Mouse (Mus musculus) left cerebral cortex, adult 18-20 months (tissue): ENCODE results near the gene Paqr4. TPM values are rescaled to one million over a fixed set of nuclear protein-coding genes. Genes with fewer than 3 reads are reported as not detected.
"Not testable (repeated sequence)": the region's sequence is repeated elsewhere in the genome, so short reads cannot be mapped to it uniquely, and the experiment has no call there.

Experiments
- DNase-seq, 2 experiments: peaks; one replicate each; pipeline ENCODE4 v3.0.0; 2021 to 2022; ENCODE audit warnings: low spot score in 2 of 2, mixed read lengths in 1 of 2
- long read RNA-seq, 2 experiments: library from polyadenylated mRNA; stranded (forward); transcript quantifications; one replicate each; pipeline ENCODE4 v2.0.0; 2021
- total RNA-seq, 2 experiments: library from RNA; stranded (reverse); gene quantifications; 2 replicates each; pipeline ENCODE4 v1.2.3; 2021

The Paqr4 gene
- total RNA-seq = 10 to 100 TPM; 54.6 to 63.9 TPM
- long read RNA-seq, experiment 1, transcript Paqr4-201 (3 exons, 2,575 nt) = major isoform, 117 of 137 reads
- long read RNA-seq, experiment 1, partial matches to known transcripts = 3 of 137 reads
- long read RNA-seq, experiment 1, other reads (novel, unspliced or antisense) = 17 of 137 reads
- long read RNA-seq, experiment 2, transcript Paqr4-201 (3 exons, 2,575 nt) = major isoform, 83 of 101 reads
- long read RNA-seq, experiment 2, partial matches to known transcripts = 3 of 101 reads
- long read RNA-seq, experiment 2, other reads (novel, unspliced or antisense) = 15 of 101 reads

DNA sequence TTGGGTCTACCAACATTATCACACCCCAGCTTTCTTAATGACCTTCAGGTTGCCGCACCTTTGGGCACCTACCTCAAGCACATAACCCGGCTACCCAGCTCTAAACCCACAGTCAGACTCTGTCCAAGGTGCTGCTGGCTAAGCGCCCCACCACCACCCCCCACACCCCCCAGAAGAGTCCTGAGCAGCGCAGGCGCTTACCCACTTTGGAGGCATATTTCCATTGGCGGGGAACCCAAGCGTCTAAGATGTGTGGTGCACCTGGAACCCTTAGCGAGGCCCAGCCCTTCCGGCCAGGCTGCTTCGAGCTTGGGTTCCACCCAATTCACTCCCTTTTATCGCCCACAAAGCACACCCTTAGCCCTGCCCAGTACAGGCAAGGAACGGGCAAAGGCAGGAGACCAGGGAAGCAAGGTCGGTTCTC lies at the start of gene Paqr4:
Paqr4 (minus strand) TSS at position 270 of the 424 bp plus-strand sequence.
- no peak for DNase-seq

DNA sequence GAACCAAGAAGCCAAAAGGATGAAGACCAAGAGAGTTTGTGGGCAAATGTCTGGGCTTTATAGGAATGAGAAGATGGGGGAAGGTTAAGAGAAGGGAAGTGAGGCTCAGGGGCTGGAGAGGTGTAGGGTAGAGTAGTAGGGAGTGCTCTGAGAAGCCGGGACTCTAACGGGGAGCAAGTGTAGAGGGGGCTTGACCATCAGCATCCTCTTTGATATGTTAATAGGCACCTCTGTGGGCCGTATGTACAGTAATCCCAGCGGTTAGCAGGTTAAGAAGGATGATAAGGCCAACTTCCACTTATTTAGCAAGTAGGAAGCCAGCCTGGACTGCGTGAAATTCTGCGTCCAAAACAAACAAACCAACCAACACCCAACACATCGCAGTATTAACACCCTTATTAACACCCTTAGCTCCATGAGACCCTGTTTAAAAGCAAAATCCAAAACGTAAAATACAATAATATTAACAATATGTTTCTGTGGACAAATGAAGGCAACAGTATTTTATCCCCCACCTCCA lies 49.1 kb upstream of the Paqr4 start:
- DNase-seq = no peak

DNA sequence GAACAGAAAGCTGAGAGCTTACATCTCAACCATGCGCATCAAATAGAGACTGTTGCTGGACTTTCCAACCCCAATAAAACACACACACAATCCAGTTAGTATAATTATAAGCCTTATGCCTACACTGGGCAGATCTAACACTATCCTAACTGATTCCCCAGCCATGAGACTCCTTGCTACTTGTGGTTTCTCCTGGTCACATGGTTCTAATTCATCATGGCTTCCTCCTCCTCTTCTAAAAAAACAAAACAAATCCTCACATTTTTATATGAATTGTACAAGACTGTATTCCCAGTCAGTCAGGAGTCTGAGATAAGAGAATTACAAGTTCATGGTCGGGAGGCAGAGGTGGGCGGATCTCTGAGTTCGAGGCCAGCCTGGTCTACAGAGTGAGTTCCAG lies 48.3 kb upstream of the Paqr4 start:
- DNase-seq = no peak

DNA sequence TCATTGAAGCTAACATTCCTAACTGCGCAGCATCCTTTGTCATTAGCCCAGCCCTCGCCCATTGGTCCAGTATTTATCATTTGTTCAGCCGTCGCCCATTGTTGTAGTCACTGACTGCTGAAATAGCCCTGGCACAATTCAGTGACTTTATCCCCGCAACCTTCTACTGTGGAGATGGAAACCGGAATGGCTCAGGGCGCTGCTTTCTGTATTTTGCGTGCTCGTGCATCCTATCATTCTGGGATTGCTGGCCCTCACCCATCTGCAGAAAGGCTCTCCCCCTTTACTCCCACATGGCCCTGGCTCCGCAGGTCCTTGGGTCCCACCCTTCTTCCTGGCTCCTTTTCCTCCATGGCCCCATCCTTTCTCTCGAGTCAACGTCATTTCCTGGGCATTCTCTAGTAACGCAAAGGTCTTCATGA lies 45.9 kb upstream of the Paqr4 start:
- peak; percentile 18 to 28 for DNase-seq

DNA sequence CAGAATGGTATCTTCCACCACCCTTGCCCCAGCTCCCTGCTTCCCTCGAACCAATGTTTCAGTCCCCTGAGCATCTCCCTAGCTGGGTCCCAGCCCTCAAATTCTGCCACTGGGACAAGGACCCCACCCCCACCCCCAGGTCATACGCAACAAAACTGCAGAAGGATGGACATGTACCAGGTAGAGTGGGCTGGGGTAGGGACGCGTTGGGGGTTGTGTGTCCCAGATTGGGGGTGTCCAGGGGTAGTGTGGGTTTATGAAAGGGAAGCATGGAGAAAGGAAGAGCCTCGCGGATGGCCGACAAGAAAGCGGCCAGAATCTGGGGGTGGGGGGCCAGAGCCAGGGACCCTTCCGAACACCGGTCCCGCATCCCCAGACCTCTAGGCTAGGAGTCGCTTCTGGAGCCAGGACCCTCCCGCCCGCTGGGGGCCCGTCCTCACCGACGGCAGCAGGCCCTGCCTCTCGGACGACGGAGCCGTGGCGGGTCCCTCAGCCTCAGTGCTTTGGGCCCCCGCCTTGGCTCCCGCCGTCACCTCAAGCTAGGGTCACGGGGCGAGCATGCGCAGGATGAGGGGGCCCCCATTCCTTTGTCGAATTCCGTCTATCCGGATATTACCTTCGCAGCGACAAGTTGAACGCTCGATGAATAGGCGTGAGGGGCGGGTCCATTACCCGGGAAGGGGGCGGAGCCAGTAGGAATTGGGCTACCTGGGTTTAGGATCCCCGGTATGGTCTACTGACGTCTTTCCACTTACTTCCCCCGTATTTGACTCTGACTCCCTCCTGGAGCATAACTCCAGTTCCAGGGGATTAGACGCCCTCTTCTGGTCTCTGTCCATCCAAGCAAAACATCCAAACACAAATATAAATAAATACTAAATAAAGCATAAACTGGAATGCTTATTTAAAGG lies 45.1 kb upstream of the Paqr4 start, which contains the start of gene Flywch2:
Flywch2 (minus strand) TSS at position 521 of the 911 bp plus-strand sequence.
- DNase-seq = peak; percentile 78 to 82

DNA sequence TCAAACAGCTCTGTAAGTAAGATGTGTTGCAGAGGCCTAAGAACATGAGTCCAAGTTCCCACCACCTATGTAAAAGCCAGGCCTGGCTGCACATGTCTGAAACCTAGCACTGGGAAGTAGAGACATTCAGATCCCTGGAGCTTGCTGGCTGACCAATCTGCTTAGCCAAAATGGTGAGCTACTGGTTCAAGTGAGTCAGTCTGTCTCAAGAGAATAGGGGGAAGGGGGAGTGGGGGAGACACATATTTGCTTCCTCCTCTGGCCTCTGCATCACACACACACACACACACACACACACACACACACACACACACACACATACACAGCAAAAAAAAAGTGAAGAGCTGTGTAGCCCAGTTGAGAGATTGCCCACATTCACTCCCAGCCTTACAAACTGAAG lies 42.7 kb upstream of the Paqr4 start:
- no peak for DNase-seq

DNA sequence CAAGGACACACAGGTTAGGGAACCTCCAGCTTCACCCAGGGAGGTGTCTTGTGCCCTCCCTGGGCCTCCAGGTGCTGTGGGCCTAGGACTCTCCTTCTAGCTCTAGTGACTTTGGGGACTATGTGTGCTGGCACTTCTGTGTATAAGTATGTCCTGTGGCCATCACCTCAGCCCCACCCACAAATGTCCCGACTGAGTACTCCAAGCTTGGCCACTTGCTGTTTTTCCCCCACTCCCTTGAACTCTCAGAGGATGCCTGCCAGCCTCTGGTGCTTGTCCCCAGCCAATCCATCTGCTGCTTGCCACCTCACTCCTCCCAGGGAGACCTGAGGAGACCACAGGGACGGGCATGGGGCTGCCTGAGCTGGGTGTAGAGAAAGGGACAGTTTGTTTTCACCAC lies 37.8 kb upstream of the Paqr4 start:
- no peak for DNase-seq

DNA sequence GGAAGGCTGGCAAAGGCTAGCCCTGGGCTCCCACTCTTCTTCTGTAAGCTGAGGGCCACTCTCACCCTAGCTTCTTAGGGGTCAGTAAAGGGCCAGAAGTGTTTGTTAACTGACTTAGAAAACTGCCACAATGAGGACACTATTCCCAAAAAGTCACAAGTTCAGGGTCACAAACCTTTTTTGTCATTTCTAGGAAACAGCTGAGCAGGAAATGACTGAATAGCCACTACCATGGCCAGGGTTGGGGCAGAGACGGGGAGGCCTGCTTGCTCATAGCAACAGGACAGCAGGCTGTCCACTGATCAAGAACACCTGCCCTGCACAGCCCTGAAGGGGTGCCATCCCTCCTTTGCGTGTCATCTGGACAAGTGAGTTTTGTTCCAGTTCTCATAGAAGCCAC lies 36.5 kb upstream of the Paqr4 start:
- DNase-seq = no peak

DNA sequence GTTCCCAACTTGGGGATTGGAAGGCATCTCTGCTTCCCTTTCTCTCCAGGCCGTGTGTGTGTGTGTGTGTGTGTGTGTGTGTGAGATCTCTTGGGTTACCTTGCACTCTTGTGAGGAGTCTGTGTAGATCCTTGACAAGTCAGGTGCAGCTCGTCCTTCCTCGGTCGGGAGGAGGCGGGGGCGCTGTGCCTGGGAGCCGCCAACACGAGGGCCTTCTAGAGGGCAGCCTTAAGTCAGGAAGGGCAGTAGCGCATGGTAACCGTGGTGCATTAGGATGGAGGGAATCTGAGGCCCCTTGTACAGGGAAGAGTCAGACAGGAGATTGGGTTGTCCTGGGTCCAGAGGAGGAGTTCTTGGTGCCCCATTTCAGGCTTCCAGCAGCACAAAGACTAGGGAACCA lies 35.5 kb upstream of the Paqr4 start:
- no peak for DNase-seq

DNA sequence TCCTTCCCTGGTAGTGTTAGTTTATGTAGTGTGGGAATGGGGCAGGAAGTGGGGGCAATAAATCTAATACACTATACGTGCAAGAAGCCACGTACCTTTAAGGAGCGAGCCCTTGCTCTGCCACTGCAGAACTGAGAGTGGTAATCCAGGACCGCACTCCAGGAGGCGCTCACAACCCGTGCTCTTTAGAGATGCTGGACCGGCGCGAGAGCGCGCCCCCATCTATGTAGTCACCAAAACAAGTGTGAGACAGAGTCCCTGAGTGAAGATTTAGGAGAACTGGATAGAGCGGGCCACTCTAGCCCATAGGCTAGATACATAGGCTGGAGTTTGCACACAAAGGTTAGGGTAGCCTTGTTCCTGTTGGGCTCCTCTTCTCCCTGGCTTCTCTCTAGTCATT lies 33.4 kb upstream of the Paqr4 start:
- DNase-seq = peak; percentile 83 to 84

DNA sequence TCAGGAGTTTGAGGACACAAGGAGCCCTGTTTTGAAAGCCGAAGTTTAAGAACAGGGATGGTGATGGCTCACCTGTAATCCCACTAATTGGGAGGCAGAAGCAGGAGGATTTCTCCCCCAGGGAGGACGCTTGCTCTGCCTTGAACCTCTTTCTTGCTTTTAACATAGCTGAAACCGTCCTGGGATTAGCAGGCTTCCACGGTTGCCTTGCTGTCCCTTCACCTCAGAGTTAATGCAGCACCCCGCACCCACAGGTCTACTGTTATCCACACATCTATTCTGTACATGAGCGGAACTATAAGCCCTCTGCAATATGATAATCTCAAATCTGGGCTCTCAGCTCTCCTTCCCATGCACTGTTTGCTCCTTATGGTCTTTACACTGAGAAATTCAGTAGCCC lies 33.0 kb upstream of the Paqr4 start:
- no peak for DNase-seq

DNA sequence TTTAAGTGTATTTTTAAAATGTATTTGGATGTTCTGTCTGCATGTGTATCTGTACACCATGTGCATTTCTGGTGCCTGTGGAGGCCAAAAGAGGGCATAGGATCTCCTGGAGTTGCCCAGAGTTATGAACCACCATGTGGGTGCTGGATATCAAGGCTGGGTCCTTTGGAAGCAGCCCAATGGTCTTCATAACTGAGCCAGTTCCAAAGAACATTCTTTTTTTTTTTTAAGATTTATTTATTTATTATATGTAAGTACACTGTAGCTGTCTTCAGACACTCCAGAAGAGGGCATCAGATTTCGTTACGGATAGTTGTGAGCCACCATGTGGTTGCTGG lies 31.5 kb upstream of the Paqr4 start:
- DNase-seq = not testable (repeated sequence)

DNA sequence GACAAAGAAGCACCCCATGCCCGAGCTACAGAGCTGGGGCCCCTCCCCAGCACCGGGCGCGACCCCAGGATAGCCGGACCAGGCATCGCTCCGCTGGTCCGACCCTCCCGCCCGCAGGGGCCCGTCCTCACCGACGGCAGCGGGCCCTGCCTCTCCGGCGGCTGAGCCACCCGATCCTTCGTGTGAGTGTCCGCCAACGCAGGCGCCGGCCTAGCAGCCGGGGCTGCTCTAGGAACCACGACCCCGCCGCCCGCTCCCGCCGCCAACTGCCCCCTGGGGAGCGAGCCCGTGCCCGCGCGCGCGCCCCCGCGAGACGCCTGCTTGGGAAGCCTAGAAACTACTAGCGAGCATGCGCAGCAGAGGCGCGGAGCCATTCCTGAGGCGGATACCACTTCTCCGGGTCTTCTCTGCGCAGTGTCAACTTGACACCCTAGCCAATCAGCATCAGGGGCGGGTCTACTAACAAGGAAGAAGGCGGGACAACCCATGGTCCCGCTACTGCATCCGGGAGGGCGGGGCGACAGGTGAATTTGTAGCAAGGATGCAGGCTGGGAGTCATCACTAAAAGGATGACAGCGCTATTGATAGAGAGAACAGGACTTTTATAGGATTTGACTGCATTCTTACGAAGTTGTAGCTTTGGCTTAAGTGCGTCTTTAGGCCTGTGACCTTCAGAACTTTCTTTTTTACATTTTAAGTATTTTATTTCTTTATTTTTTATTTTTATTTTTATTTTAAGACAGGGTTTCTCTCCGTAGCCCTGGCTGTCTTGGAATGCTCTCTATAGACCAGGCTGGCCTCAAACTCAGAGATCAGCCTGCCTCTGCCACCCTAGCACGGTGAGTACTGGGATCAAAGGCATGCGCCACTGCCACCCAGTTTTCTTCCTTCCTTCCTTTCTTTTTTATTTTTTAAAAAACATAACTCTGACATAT lies 30.9 kb upstream of the Paqr4 start, which contains the start of gene Flywch1:
Flywch1 (minus strand) TSS at position 319 of the 935 bp plus-strand sequence.
- DNase-seq = peak; percentile 98 to 99

DNA sequence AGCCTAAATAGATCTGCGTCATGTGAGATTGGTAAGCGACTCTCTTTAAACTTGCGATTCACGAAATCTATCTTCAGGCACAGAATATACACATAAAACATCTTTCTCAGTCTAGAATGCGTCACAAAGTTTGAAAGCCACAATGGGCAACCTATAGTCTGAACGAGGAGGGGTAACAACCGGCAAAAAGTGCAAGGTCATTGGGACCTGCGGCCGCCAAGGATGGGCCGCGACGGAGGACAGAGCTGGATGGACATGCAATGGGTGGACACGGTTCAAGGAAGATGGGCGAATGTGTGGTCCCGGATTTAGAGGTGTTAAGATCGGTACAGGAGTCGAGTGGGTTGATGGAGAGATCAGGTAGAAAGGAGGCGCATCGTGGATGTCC lies 30.2 kb upstream of the Paqr4 start:
- DNase-seq = peak in 1 of 2 experiments; percentile 43

DNA sequence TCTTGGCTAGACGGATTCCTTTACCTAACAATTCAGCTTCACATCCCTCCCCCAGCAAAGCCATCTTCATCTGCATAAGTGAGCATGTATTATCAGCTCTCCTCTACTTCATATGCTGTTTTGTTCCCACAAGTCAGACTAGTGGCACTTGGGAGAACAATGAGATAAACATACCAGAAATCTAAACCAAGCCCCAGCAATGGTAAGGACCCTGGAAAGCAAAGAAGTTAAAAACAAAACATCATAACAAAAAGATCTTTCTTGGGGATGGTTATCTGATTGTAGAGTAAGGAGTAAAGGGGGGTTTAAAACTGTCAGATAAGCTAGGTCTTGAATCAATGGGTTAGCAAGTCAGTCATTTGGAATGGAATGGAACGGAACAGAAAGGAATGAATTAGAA lies 29.8 kb upstream of the Paqr4 start:
- DNase-seq = no peak

DNA sequence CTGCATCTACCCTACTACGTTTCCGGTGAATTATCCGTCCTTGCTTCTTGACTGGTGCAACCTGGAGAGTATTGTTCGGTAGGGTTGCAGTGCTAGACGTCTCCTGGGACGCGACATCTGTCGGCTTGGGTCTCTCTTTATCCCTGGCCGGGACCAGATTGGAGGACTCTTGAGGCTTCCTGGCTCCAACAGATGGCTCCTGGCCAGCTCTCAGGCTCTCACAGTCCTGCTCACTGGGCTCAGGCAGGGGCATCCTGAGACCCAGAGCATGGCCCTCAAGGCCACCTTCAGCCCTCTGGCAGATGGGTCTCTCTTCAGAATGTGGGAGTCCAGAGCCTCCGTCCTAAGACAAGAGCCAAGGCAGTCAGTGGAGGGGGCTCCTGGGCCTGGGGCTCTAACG lies 22.3 kb upstream of the Paqr4 start:
- no peak for DNase-seq

DNA sequence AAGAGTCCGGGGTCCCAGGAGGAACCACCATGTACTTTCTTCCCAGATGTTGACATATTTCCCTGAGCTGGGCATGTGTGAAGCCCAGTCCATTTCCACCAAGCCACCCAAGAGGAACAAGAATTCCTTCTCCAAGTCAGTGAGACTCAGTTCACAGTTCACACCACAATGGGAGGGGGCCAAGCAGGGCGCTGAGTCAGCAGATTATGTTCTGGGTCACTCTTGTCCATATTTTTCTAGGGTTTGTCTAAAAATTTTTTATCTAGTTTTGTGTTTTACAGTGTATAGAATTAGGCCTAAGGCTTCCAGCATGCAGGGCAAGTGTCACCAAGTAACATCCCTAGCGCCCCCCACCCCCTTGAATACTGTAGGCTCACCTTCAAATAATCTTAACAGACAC lies 20.5 kb upstream of the Paqr4 start:
- no peak for DNase-seq

DNA sequence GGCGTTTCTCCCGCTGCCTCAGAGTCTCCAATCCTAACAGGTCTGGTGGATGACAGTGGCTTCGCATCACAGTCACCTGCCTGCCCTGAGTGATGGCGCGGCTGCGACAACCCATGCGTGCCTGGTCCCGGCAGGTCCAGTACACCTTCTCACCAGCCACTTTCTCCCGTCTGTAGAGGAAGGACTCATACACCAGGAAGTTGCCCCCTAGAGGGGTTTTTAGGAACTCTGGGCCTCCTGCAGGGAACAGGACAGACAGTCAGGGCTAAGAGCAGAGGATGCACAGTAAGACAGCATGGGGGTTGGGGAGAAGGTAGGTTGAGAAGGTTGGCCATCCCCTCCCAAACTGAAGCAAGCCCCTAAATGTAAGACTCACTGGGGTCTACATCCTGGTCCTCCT lies 19.6 kb upstream of the Paqr4 start:
- no peak for DNase-seq

DNA sequence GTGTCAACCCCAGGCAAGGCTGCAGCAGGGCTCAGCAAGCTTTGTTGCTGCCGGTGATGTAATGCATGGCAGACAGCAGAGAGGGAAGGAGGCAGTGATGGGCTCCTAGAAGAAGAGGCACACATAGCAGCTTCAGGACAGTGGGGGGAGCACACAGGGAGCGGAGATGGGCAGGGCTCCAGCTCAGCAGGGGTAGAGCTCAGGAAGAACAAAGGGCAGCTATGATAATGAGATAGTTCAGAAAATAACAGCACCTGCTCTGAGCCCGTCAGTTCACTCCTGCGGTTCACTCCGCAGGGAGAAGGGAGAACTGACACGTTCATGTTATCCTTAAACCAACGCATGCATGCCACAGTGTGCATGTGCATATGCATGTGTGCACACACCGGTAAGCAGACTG lies 18.1 kb upstream of the Paqr4 start:
- DNase-seq = no peak

DNA sequence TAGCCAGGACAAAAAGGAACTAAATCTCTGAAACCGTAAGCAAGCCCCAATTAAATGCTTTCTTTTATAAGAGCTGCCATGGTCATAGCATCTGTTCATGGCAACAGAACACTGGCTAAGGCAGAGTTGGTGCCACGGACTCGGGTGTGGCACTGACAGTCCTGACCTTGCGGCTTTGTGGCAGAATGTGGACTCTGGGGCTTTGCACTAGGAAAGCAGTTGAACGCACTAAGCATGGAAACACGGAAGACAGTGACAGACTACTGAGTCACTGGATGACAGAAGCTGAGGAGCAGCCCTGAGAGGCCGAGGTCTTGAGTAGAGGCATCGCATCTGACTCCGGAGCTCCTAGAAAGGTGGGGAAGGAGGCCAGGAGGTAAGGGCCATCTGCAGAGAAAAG lies 16.9 kb upstream of the Paqr4 start:
- DNase-seq = no peak

DNA sequence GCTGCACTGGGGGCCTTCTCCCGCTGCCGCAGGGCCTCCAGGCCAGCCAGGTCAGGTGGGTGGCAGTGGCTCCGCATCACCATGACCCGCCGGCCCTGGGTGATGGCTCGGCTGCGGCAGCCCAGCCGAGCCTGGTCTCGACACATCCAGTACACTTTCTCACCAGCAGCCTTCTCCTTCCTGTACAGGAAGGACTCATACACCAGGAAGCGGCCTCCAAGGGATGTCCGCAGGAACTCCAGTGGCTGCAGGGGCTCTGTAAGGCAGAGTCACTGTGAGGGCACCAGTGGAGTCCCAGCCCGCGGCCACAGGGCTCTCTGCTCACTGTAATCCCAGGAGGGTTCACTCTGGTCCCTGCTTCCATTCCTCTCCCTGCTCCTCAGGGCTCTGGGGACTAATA lies 15.0 kb upstream of the Paqr4 start:
- DNase-seq = no peak
